Mouse (Mus musculus) liver, adult (tissue): ENCODE measurements around the gene Tec.

Experiments used
- GATA4 ChIP-seq: IDR thresholded peaks from 2 replicates; pipeline ENCODE4 v1.6.1; 2014; ENCODE audit warnings: mild to moderate bottlenecking, low read length; ENCODE audit not compliant: insufficient replicate concordance

Gene Tec

DNA sequence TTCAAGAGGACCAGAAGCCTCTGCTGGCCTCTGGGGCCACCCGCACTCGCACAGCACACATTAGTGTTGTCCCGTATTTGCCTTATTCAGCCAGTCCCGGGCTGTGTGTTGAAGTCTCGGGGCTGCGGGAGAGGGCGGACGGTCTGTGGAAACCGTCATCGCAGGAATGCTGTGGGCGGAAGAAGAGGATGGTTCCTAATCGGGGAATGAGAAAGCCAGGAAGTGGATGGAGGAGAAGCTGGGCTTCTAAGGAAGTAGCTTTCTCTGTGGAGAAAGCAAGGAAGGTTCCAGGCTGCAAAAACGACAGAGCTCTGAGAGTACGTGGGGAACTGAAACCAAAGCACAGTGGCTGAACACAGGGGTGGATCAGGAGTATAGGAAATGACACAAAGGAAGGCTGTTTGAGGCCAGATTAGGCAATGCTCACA is 72.1 kb downstream of the Tec start:
- no peak for TF ChIP-seq GATA4

DNA sequence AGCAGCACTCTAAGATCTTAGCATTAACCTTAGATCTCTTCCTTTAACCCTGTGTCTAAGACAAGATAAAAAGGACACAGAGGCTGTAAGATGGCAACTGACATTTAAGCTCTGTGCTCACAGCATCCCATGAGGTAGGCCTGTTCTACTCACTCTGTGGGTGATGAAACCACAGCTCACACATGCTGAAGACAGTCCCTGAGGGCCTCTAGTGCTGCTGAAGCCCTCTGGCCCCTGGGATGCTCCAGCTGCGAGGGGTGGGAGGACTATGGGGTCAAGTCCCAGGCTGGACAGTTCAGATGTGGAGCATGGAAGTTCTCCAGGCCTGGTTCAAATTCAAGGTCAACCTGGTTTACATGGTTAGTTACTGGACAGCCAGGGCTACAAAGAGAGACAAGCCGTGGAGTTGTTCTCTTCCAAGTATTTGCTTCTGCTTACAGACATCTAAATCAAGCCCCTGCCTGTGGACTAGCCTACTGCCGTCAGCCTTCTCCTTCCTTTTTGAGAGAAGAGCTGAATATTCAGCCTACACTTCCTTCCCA is 74.9 kb downstream of the Tec start:
- no peak for TF ChIP-seq GATA4

DNA sequence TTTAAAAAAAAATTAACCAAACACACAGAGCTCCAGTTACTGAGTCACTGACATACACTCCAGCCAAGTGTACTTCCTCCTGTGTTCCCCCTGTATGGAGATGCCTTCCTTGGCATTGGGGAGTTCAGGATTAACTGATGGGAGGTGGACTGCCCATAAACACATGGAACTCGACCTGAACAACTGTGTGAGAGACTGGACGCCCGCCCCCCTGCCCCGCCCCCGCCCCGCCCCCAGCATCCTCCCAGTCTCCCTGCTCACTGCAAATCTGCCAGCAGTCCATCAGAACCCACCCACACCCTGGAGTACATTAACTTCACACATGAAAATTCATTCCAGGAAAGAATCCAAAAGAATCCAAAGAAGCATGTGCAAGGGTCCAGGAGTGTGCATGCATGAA is 76.5 kb downstream of the Tec start:
- no peak for TF ChIP-seq GATA4

DNA sequence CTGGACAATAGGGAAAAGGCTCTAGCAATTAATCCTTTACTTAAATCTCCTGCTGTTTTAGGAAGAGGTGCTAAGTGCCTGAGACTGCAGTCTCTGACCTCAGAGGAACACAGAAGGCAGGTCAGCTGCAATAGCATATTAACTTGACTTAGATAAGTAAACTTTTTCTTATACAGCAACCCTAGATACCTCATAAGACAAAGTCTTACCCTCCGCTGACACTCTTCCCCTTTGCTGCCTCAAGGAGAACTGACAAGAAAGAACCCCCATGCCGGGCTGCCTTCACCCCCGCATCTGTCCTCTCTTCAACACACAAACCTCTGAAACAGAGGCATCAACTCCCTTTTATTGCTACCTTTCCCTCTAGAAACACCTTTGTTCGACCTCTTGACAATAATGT is 76.9 kb downstream of the Tec start:
- TF ChIP-seq GATA4: no peak

DNA sequence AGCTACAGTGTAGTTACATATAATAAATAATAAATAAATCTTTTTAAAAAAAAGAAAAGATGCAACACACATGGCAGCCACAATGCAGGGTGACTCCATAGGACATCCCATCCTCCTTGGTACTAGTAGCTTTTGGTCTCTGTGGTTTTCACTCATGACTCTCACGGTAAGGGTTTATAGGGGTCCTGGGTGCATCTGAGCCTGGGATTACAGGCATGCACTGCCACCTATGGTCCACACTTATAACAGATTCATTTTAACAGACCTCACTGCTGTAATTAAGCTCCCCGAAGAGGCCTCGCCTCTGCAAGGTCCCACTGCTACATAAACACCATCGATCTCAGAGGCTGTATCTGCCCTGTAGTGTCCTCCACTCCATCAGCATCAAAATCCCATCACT is 82.8 kb downstream of the Tec start:
- no peak for TF ChIP-seq GATA4

DNA sequence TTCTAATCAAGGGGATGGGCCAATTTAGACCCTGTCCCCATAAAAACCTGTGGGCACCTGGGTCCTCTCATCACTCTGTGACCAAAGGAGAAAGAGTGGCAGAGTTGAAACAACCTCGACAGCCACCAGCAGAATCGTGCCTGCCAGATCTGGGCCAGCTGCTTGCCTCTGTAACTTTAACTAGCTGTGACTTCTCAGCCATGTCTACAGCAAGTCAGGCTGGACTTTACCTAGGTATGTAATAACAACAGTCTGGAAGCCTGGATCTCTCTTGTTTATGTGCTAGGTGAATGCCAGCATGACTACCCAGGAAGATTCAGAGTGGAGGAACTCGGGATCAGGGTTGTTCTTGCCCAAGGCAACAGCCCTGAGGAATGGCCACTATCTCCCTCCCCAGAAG is 83.6 kb downstream of the Tec start:
- no peak for TF ChIP-seq GATA4

DNA sequence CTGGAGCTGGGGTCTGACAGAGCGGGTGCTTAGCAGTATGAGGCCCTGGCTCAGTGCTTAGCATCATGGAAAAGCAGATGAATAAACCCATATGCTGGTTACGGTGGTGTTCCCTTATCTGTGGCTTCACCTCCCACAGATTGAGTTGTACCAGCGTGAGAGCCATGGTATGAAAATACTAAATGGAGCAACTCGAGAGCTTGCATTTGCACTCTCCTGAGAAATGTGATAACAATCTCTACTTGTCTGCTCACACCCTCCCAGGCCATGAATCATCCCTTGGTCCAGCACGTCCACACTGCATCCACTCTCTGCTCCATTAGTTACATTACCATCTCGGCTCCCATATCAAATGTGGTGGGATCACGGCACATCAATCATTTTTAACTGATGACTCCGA is 84.3 kb downstream of the Tec start:
- TF ChIP-seq GATA4: no peak

DNA sequence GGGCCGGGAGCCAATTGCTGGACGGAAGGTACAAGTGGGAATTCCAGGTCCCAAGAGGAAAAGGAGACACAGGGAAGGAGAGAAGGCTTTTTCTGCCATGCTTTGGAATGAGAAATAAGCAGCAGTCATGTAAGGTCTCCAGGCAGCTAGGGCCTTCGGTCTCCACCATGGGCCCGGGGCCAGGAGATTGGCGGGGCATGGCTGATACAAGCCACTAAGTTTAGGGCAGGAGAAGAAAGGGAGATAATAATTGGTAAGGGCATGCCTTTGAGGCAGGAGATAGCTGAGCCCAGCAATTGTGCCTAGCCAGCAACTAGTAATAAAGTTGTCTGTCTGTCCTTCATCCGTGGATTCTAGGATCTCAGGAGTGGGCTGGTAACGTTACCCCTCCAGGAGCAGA is 85.2 kb downstream of the Tec start:
- TF ChIP-seq GATA4: no peak

DNA sequence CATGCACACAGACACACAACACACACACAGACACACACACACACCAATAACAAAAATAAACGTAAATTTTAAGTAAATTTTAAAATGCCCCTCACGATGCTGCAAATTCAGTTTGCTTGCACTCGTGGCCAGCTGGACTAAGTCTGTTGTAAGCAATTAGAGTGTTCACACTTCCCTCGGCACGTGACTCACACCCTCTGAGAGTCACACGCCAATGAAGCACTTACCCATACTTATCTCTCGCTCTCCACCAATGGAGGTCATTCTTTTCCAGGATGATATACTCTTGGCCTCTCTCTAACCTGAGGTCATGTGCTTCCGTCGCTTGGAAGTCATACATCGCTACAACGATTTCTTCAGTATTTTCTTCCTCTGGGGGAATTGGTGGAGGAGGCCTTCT is 86.5 kb downstream of the Tec start:
- no peak for TF ChIP-seq GATA4

DNA sequence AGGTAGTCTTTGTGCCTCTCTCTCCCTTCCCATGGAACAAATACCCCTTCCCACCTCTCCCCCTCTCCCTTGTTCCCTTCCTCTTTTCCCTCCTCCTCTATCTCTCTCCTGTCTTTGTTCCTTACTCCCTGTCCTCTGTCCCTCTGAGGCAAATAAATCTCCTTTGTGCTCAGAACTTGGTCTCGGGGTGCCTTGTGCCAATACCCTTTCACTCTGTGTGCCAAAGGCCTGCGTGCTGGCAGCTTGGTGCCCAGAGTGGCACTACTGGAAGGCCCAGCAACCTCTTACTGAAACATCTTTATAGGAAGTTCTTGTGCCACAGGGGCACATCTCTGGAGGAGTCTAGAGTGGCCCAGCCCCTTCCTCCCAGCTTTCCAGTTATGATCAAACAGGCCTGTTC is 91.7 kb downstream of the Tec start:
- TF ChIP-seq GATA4: no peak

DNA sequence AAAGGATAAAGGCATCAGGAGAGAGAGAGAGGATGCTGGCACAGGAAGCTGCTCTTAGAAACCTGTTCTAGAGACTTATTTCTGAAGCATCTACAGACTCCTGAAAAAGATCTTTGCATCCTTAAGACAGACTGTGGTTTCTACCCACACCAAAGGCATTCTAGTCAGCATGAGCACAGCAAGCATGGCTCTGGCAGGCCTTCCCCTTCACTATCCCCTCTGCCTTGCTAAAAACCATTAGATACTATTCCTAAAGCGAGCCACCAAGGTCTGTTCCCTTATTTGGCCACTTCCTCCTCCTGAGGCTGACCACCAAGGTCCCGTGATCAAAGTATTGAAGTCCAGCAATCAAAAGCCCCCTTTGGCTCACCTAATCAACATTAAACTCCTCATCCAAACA is 92.2 kb downstream of the Tec start:
- TF ChIP-seq GATA4: no peak

DNA sequence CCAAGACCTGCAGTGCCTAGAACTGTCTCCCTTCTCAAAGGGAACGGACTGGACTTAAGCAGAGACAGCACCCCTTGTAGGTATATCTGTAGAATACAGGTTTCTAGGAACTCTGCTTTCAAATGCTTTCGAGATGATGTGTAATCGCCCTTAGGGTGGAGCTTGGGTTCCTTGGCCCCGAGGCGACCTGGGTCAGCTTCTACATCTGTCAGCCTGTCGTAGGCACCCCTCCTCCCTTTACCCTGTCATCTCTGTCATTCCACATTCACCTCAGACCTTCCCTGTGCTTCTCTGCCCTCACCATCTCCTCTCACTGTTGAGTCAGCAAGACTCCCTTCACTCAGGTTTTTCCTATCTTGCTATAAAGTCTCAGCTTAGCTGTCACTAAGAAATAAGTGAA is 98.4 kb downstream of the Tec start:
- TF ChIP-seq GATA4: no peak

DNA sequence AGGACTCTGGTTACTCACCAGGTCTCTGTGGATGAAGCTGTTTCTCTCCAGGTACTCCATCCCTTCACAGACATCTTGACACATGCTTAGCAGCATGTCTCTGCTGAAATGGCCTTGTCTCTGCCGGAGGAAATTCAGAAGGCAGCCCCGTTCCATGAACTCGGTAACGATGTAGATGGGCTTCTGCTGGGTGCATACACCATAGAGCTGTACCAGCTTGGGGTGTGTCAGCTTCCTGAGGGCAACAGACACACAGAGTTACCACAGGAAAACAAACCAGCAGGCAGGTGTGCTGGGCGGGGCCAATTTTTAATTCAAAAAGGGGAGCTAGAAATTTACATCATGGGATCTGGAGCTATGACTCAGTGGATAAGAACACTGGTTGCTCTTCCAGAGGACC is 104.7 kb downstream of the Tec start:
- TF ChIP-seq GATA4: no peak

DNA sequence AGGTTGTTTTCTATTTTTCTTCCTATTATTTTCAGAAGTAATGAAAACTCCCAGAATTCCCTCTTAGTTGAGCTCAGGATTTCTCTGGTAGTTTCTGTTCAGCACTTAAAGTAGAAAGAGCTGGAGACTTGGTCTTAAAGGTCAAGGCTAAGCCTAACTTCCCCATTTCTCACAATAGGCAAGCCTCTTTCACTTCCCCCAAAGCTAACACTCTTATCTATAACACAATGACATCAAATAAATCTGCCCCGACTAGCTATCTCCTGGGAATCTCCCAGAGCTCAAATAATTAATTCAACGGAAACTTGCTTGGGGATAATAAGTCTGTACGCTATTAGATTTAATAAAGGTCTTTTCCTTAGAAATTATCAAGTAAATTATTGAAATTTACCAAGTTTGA is 105.3 kb downstream of the Tec start:
- TF ChIP-seq GATA4: no peak

DNA sequence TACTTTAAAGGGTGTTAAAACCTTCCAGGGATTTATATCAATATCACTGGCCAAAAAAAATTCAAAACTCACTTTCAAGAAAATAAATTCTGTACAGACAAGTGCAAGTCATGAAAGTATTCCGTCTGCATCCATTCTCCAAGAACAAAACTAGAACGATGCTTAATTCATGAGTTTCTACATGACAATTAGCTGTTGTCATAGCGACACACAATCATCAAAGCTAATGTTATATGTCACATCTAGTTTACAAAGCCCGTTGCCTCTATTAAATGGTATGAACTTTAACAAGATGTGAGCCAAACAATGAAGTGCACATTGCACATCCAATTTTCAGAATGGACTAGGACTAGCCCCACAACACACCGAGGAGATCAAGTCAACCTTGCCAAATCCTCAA is 106.5 kb downstream of the Tec start:
- no peak for TF ChIP-seq GATA4

DNA sequence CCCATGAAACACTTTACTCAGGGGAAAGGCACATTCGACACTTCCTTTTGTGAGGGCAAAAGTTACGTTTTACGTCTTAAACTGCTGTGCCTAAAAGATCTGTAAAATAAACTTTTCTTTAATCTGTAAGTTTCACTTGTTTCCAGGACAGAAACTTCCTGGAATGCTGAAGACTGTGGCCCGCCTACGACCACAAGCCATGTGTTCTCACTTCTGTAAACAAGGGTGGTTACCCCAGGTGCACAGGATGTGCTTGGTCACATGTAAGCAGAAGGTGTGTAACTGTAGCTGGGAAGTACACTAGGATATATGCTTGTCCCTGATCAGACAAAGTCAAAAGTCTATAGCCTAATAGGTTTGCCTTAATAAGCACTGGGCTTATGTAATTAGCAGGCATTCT is 107.0 kb downstream of the Tec start:
- TF ChIP-seq GATA4: no peak
